Mouse (Mus musculus): ENCODE data around the gene Prss53. TPM values are rescaled to one million over a fixed set of nuclear protein-coding genes. Genes with fewer than 3 reads are reported as not detected.

The Prss53 gene
- polyA plus RNA-seq, 1 experiment from 2014 or later, result 1.2 TPM

DNA sequence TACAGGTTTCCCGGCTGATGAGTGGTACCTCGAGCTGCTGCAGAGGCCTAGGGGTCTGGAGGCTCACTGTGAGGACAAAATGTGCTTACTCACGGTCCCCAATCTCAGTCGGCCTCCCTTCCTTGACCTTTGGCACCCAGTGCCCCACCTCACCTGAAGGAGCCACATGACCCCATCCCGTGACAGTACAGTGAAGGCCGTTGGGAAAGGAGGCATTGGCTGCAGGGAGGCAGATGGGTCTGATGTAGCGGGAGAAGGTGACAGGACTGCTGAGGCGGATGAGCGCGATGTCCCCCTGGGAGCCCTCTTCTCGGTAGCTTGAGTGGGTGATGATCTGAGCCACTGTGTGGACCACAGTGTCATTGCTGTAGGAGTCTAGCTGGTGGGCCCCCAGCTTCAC, 36.1 kb upstream of the Prss53 start:
- H3K27ac ChIP-seq, result no peak overlapping the region
- peaks cover 48% of the 10 kb centered on the region for H3K36me3 ChIP-seq
- H3K4me1 ChIP-seq, result peaks cover 14% of the 10 kb centered on the region; the same call in 1 of the 2 replicates
- H3K4me3 ChIP-seq, result no peak overlapping the region
- WGBS, result 85% methylated on average over 11 of the region's 11 CpGs
- peaks cover 31% of the 10 kb centered on the region for H3K27me3 ChIP-seq
- H3K9me3 ChIP-seq, result no peaks in the 10 kb centered on the region
- no peak overlapping the region for H3K4me2 ChIP-seq (replicated peaks)
- no peak overlapping the region for H3K9ac ChIP-seq
- ATAC-seq (ENCODE audit: insufficient number of reproducible peaks, insufficient read depth, low FRiP score, low TSS enrichment), result no peak

DNA sequence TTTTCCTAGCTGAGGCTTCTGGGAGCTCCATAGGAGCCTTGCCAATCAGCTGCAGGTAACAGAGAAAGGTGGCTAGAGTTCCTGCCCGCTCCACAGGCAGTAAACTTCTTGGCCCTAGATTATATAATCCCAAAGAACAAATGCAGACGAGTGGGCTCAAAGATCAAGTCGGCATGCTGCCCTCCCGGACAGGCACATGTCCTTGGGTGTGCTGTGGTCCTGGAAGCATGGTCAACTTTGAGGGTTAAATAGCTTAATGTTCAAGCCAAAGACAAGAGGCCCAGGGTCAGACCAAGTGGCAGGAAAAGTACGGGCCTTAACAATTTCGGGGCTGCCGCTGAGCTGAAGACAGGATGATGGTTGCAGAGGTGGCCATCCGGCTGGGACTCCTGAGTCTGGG, 35.3 kb upstream of the Prss53 start:
- H3K4me1 ChIP-seq, result peaks cover 7% of the 10 kb centered on the region; the same call in 1 of the 2 replicates
- no peak overlapping the region for H3K4me2 ChIP-seq (replicated peaks)
- no peak for ATAC-seq (ENCODE audit: insufficient number of reproducible peaks, insufficient read depth, low FRiP score, low TSS enrichment)
- H3K27me3 ChIP-seq, result peaks cover 31% of the 10 kb centered on the region
- H3K9me3 ChIP-seq, result no peaks in the 10 kb centered on the region
- no peak overlapping the region for H3K4me3 ChIP-seq
- H3K9ac ChIP-seq, result no peak overlapping the region
- peaks cover 52% of the 10 kb centered on the region for H3K36me3 ChIP-seq
- 85% methylated on average over 8 of the region's 8 CpGs for WGBS
- H3K27ac ChIP-seq, result no peak overlapping the region

DNA sequence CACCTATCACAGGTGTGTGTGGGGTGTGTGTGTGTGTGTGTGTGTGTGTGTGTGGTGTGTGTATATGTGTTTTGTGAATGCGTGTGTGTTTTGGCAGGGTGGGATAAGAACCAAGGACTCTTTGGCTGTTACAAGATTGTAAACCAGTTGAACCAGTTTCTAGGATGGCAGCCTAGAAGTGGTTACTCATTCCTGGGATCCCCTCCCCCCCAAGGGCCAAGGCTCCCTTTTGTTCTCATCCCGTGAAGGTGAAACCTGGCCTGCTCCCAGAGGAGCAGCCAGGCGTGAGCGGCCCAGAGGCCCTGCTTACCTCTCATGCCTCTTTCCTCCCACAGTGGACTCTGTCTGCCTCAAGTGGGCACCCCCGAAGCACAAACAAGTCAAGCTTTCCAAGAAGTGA, 34.5 kb upstream of the Prss53 start:
- 0 out of 2 replicates have a peak overlapping the region, but pooled peaks have one; percentile 41 for H3K27ac ChIP-seq
- peaks cover 25% of the 10 kb centered on the region for H3K27me3 ChIP-seq
- peaks cover 7% of the 10 kb centered on the region; the same call in 1 of the 2 replicates for H3K4me1 ChIP-seq
- no peaks in the 10 kb centered on the region for H3K9me3 ChIP-seq
- ATAC-seq (ENCODE audit: insufficient number of reproducible peaks, insufficient read depth, low FRiP score, low TSS enrichment), result no peak
- H3K9ac ChIP-seq, result no peak overlapping the region
- 67% methylated on average over 5 of the region's 5 CpGs for WGBS
- H3K4me3 ChIP-seq, result no peak overlapping the region
- H3K36me3 ChIP-seq, result peaks cover 53% of the 10 kb centered on the region
- H3K4me2 ChIP-seq (replicated peaks), result no peak overlapping the region

DNA sequence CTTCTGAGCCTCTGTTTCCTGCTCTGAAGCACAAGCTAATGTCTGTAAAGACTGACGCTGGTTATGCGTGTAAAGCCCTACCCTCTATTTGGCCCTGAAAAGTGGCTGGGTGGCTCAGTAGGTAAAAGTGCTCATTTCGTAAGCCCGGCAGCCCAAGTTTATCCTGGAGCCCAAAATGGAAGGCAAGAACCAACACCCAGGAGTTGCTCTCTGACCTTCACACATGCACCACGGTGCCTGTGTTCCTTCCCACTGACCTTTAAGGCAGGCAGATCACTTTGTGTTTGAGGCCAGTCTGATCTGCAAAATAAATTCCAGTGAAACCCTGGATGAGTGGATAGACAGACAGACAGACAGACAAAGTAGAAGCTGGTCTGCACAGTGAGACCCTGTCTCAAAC, 32.9 kb upstream of the Prss53 start:
- Histone ChIP-seq H3K4me1 (no peaks in the 10 kb centered on the region), H3K36me3 (peaks cover 53% of the 10 kb centered on the region), H3K27me3 (peaks cover 11% of the 10 kb centered on the region), H3K27ac (no peak overlapping the region), H3K4me2 (replicated peaks) (no peak overlapping the region), H3K4me3 (no peak overlapping the region), H3K9me3 (no peaks in the 10 kb centered on the region), H3K9ac (no peak overlapping the region)
- ATAC-seq (ENCODE audit: insufficient number of reproducible peaks, insufficient read depth, low FRiP score, low TSS enrichment), result no peak
- WGBS, result 81% methylated on average over 5 of the region's 5 CpGs

DNA sequence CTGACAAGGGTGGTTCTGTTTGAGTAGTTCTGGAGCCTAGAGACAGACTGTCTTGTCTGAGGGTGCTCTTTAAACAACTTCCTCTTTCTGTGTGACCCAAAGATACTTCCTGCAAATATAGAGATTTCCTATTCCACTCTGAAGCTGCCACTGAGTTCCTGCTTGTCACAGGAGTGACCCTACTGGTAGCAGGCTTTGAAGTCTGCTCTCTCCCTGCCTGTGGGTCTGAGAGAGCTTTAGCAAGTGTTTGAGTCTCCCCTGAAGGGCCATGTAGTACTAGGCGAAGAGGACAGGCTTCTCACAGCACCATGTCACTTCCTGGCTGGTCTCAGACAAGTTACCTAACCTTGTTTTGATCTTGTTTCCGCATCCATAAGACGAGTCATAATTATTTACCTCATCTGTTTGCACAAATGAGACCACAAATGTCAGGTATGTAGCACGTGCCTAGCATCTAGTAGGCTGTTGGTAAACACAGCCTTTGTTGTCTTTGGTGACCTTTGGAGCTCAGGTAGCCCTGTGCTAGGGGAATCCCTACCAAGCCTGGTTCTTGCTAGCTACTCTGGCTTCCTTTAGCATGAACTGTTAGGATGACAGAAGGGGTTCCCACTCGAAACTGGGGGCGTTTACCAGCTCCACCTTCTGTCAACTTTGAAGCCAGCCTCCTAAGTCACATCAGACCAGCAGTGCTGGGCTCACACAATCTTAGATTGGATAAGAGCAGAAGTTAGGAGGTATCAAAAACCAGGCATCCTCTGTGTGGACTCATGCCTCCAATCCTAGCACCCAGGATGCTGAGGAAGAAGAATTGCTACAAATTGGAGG, 31.9 kb upstream of the Prss53 start:
- no peak overlapping the region for H3K4me2 ChIP-seq (replicated peaks)
- H3K4me1 ChIP-seq, result no peaks in the 10 kb centered on the region
- peaks cover 1% of the 10 kb centered on the region; the same call in 1 of the 2 replicates for H3K27me3 ChIP-seq
- no peak overlapping the region for H3K9ac ChIP-seq
- WGBS, result 84% methylated on average over 6 of the region's 6 CpGs
- ATAC-seq (ENCODE audit: insufficient number of reproducible peaks, insufficient read depth, low FRiP score, low TSS enrichment), result no peak
- H3K36me3 ChIP-seq, result peaks cover 58% of the 10 kb centered on the region
- H3K27ac ChIP-seq, result no peak overlapping the region
- H3K9me3 ChIP-seq, result no peaks in the 10 kb centered on the region
- no peak overlapping the region for H3K4me3 ChIP-seq

DNA sequence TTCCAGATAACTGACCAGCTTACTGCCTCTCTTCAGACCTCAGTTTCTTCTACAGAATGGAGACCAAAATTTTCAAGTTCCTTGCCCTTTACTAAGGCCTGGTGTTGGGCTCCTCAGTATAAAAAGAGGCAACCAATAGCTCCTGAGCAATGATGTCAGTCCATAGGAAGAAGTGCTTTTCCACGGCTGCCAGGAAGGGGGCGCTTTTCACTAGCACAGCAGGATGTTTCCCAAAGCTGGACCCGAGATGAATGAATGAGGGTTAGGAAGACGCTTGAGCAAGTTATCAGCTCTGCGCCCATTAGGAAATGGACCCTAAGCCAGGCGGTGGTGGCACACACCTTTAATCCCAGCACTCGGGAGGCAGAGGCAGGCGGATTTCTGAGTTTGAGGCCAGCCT, 30.7 kb upstream of the Prss53 start:
- H3K4me1 ChIP-seq, result no peaks in the 10 kb centered on the region
- H3K27me3 ChIP-seq, result no peaks in the 10 kb centered on the region
- WGBS, result 66% methylated on average over 8 of the region's 8 CpGs
- no peak for ATAC-seq (ENCODE audit: insufficient number of reproducible peaks, insufficient read depth, low FRiP score, low TSS enrichment)
- H3K4me2 ChIP-seq (replicated peaks), result no peak overlapping the region
- no peak overlapping the region for H3K27ac ChIP-seq
- peaks cover 60% of the 10 kb centered on the region for H3K36me3 ChIP-seq
- H3K4me3 ChIP-seq, result no peak overlapping the region
- no peaks in the 10 kb centered on the region for H3K9me3 ChIP-seq
- no peak overlapping the region for H3K9ac ChIP-seq

DNA sequence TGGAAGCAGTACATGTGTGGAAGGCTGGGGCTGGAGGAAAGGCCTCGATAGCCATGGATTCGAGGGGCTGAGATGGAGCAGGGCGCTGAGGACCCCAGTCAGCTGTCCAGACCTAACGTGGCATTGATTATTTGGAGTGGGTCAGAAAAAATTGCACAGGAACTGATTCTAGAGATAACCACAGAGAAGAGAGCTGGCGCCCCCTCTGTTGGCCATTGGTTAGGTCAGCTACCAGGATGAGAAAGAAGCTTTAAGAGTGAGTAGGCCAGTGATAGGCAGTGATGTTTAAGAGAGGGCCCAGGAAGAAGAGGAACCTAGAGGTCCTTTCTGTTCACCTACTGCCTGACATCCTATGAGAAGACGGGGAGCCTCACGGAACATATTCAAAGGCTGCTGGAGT, 28.5 kb upstream of the Prss53 start:
- H3K27ac ChIP-seq, result no peak overlapping the region
- 82% methylated on average over 7 of the region's 7 CpGs for WGBS
- ATAC-seq (ENCODE audit: insufficient number of reproducible peaks, insufficient read depth, low FRiP score, low TSS enrichment), result no peak
- H3K9ac ChIP-seq, result no peak overlapping the region
- H3K9me3 ChIP-seq, result no peaks in the 10 kb centered on the region
- no peaks in the 10 kb centered on the region for H3K27me3 ChIP-seq
- H3K36me3 ChIP-seq, result peaks cover 53% of the 10 kb centered on the region
- no peaks in the 10 kb centered on the region for H3K4me1 ChIP-seq
- no peak overlapping the region for H3K4me2 ChIP-seq (replicated peaks)
- H3K4me3 ChIP-seq, result no peak overlapping the region

DNA sequence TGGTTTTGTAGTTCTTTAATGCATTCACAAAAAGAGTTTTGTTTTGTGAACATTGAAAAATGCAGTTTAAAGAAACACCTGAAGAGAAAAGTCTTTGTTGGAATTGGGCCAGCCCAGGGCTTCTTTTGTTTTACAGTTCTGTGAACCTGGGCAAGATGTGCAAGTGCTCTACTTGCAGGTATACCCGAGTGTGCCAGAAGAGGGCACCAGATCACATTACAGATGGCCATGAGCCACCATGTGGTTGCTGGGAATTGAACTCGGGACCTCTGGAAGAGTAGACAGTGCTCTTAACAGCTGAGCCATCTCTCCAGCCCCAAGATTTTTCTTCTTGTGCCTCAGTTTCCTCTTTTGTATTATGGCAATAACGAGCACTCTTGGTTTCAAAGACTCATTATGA, 27.4 kb upstream of the Prss53 start:
- no peak for ATAC-seq (ENCODE audit: insufficient number of reproducible peaks, insufficient read depth, low FRiP score, low TSS enrichment)
- no peaks in the 10 kb centered on the region for H3K27me3 ChIP-seq
- no peaks in the 10 kb centered on the region for H3K9me3 ChIP-seq
- no peak overlapping the region for H3K4me3 ChIP-seq
- no peak overlapping the region for H3K4me2 ChIP-seq (replicated peaks)
- H3K9ac ChIP-seq, result no peak overlapping the region
- no peak overlapping the region for H3K27ac ChIP-seq
- peaks cover 43% of the 10 kb centered on the region for H3K36me3 ChIP-seq
- 56% methylated on average over 3 of the region's 3 CpGs for WGBS
- peaks cover 1% of the 10 kb centered on the region; the same call in 1 of the 2 replicates for H3K4me1 ChIP-seq

DNA sequence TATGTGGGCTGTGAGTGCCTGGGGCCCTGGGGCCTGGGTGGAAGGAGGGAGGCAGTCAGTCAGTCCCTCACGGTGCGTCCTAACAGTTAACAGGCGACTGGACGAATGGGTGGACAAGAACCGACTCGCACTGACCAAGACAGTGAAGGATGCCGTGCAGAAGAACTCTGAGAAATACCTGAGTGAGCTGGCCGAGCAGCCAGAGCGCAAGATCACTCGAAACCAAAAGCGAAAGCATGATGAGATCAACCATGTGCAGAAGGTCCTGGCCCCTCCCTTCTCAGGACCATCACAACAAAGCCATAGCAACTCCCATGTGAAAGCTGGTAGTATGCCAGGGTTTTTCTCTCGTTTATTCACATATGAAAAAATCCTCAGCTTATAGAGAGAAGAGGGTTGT, 24.5 kb upstream of the Prss53 start:
- H3K27ac ChIP-seq, result no peak overlapping the region
- H3K9ac ChIP-seq, result no peak overlapping the region
- H3K27me3 ChIP-seq, result no peaks in the 10 kb centered on the region
- peaks cover 7% of the 10 kb centered on the region; the same call in 1 of the 2 replicates for H3K4me1 ChIP-seq
- no peak for ATAC-seq (ENCODE audit: insufficient number of reproducible peaks, insufficient read depth, low FRiP score, low TSS enrichment)
- no peaks in the 10 kb centered on the region for H3K9me3 ChIP-seq
- H3K4me2 ChIP-seq (replicated peaks), result no peak overlapping the region
- H3K36me3 ChIP-seq, result peaks cover 28% of the 10 kb centered on the region
- no peak overlapping the region for H3K4me3 ChIP-seq
- WGBS, result 90% methylated on average over 12 of the region's 12 CpGs

DNA sequence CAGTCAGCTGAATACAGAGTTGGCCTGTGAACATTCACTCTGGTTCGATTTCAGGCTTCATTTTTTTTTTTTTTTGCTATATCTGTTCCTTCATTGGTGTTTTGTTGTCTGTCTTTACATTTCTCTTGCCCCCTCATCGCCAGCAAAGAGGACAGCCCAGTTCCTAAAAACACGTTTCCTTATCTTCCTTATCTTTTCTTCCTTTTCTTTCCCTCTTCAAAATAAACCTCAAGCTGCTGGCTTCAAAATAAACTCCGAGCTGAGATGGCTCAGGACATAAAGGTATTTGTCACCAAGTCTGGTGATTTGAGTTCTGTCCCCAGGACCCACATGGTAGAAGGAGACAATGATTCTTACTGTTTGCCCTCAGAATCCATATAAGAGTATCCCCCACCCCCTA, 22.2 kb upstream of the Prss53 start:
- Histone ChIP-seq H3K27me3 (no peaks in the 10 kb centered on the region), H3K4me1 (peaks cover 7% of the 10 kb centered on the region; the same call in 1 of the 2 replicates), H3K9ac (peak overlapping the region; percentile 77), H3K4me3 (peak overlapping the region; percentile 75), H3K36me3 (peaks cover 45% of the 10 kb centered on the region), H3K27ac (no peak overlapping the region), H3K9me3 (no peaks in the 10 kb centered on the region), H3K4me2 (replicated peaks) (peak overlapping the region; percentile 66)
- 28% methylated on average over 4 of the region's 4 CpGs for WGBS
- ATAC-seq (ENCODE audit: insufficient number of reproducible peaks, insufficient read depth, low FRiP score, low TSS enrichment), result no peak

DNA sequence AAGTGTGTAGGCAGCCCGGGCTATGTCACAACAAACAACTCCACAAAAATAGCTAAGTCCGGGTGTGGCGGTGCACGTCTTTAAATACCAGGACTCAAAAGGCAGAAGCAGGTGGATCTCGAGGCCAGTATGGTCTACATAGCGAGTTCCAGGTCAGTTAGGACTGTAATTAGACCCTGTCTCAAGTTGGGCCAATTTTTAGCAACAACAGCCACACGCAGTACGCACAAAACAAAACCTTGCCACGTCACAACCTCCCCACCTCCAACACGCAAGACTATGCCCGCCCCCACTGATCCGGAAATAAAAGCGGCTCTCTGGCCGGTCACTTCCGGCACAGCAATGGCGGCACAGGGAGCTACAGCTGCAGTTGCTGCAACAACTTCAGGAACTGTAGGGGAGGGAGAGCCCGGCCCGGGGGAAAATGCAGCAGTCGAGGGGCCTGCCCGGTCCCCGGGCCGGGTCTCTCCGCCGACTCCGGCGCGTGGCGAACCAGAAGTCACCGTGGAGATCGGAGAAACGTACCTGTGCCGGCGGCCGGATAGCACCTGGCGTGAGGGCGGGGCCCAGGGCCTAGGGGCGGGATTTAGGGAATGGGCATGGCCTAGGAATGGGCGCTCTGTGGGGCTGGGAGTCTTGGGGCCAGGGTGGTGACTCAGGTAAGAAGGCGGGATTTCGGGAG, 21.6 kb upstream of the Prss53 start, which contains the start of gene Kat8:
Gene Kat8, plus strand, starts transcription at position 327 of the 682 bp plus-strand sequence.
- Histone ChIP-seq H3K9me3 (no peaks in the 10 kb centered on the region), H3K27ac (peak within 1 kb of the TSS; percentile 81), H3K27me3 (no peaks in the 10 kb centered on the region), H3K4me2 (replicated peaks) (peak within 1 kb of the TSS; percentile 66), H3K4me3 (peak within 1 kb of the TSS; percentile 75), H3K36me3 (peaks cover 47% of the 10 kb centered on the region), H3K4me1 (peaks cover 7% of the 10 kb centered on the region; the same call in 1 of the 2 replicates), H3K9ac (peak within 1 kb of the TSS; percentile 77)
- WGBS, result 2% methylated on average over 40 of the region's 40 CpGs
- ATAC-seq (ENCODE audit: insufficient number of reproducible peaks, insufficient read depth, low FRiP score, low TSS enrichment), result peak; percentile 93

DNA sequence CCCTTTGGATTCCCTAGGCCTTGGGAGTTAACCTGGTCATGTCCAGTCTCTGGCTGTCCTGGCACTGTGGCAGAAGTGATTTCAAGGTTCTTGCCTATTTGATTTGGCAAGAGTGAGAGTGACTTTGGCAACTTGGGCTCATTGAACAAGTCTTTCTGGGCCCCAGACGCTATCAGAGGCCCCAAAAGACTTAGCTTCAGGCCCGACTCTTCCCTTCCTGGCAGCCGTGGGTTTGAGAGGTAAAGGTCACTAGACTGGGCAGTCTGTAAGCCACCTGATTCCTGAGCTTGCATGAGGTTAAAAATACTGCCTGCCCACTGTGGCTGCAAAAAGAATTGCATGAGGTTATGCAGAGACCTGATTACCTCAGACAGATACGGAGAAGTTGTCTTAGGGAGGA, 17.9 kb upstream of the Prss53 start:
- no peaks in the 10 kb centered on the region for H3K9me3 ChIP-seq
- 84% methylated on average over 4 of the region's 4 CpGs for WGBS
- H3K36me3 ChIP-seq, result peaks cover 45% of the 10 kb centered on the region

More for the DNA sequence above, 17.9 kb upstream of the Prss53 start:
- no peaks in the 10 kb centered on the region for H3K27me3 ChIP-seq
- no peak for ATAC-seq (ENCODE audit: insufficient number of reproducible peaks, insufficient read depth, low FRiP score, low TSS enrichment)
- H3K9ac ChIP-seq, result no peak overlapping the region
- H3K4me2 ChIP-seq (replicated peaks), result no peak overlapping the region
- peaks cover 22% of the 10 kb centered on the region for H3K4me1 ChIP-seq
- no peak overlapping the region for H3K4me3 ChIP-seq
- H3K27ac ChIP-seq, result no peak overlapping the region
